Mouse (Mus musculus) cortical plate, adult 2 months (tissue): ENCODE measurements around the gene Sema4g.
A peak's percentile ranks its signal among the peaks of the same experiment; 100 is the strongest.

Source experiments
- CTCF ChIP-seq: fragments of 200-500 bp; IDR thresholded peaks from 2 replicates; pipeline ENCODE4 v1.5.1; 2011; ENCODE audit warnings: mild to moderate bottlenecking, control low read depth, low read length; ENCODE audit not compliant: insufficient read depth; ENCODE audit errors: extremely low read depth
- POLR2A ChIP-seq: fragments of 200-500 bp; IDR thresholded peaks from 2 replicates; pipeline ENCODE4 v1.6.1; 2011; ENCODE audit warnings: mild to moderate bottlenecking, low read length, control low read depth; ENCODE audit not compliant: insufficient read depth; ENCODE audit errors: extremely low read depth

GRCm38 (mm10) chr19:45016341-45017215 is 27.7 kb downstream of the Sema4g start:
- TF ChIP-seq CTCF, result no peak
- peak; percentile 71 for TF ChIP-seq POLR2A
